Mouse (Mus musculus) embryonic facial prominence, embryonic 13.5 days (tissue): ENCODE measurements around the gene Ube2g2. TPM values are rescaled to one million over a fixed set of nuclear protein-coding genes. Genes with fewer than 3 reads are reported as not detected.

Source experiments
- ATAC-seq: fragments of 200-750 bp; cut with Nextera tagmentation; 2 replicates; pipeline ENCODE4 v1.8.0; 2017; ENCODE audit warnings: low read depth; ENCODE audit not compliant: insufficient number of reproducible peaks, insufficient read depth, low FRiP score, low TSS enrichment
- H3K27ac ChIP-seq: fragments of 300-500 bp; sonication (generic); 2 replicates; pipeline ENCODE4 v1.5.1; 2015; ENCODE audit warnings: moderate library complexity, mild to moderate bottlenecking, inconsistent platforms
- H3K27me3 ChIP-seq: fragments of 300-500 bp; sonication (generic); 2 replicates; pipeline ENCODE4 v1.6.1; 2015; ENCODE audit warnings: mild to moderate bottlenecking, inconsistent platforms
- H3K36me3 ChIP-seq: fragments of 300-500 bp; sonication (generic); 2 replicates; pipeline ENCODE4 v1.6.1; 2015; ENCODE audit warnings: mild to moderate bottlenecking, inconsistent platforms
- H3K4me1 ChIP-seq: fragments of 300-500 bp; sonication (generic); 2 replicates; pipeline ENCODE4 v1.6.1; 2015; ENCODE audit warnings: inconsistent platforms
- H3K4me2 ChIP-seq: fragments of 300-500 bp; sonication (generic); 2 replicates; pipeline ENCODE4 v1.6.1; 2015; ENCODE audit warnings: moderate library complexity, mild to moderate bottlenecking, inconsistent platforms
- H3K4me3 ChIP-seq: fragments of 300-500 bp; sonication (generic); 2 replicates; pipeline ENCODE4 v1.5.1; 2015; ENCODE audit warnings: mild to moderate bottlenecking, inconsistent platforms
- H3K9ac ChIP-seq: fragments of 300-500 bp; sonication (generic); 2 replicates; pipeline ENCODE4 v1.6.1; 2015; ENCODE audit warnings: mild to moderate bottlenecking, inconsistent platforms
- H3K9me3 ChIP-seq: fragments of 300-500 bp; sonication (generic); 2 replicates; pipeline ENCODE4 v1.6.1; 2016; ENCODE audit warnings: inconsistent platforms
- WGBS: fragments of 180-500 bp; shearing (Covaris S2); methylation state at CpG from one replicate; pipeline ENCODE4 v1.1.7; 2015; ENCODE audit warnings: mixed read lengths; 5-methylcytosine and 5-hydroxymethylcytosine counted together
- polyA plus RNA-seq: library from polyadenylated mRNA; unstranded; fragments of >200 nt; fragmentation: Nextera tagmentation; extraction: Ambion mirVana; gene quantifications from 2 replicates; pipeline ENCODE4 v1.2.1, GENCODE M21; 2015

Ube2g2 gene
- polyA plus RNA-seq, 1 experiment from 2014 or later: 76.4 TPM

GRCm38 (mm10) chr10:77589117-77589516 lies 33.0 kb upstream of the Ube2g2 start:
- H3K36me3 ChIP-seq: peaks cover 80% of the 10 kb centered on the region
- 0 out of 2 replicates have a peak overlapping the region, but pooled peaks have one; percentile 11 for H3K9ac ChIP-seq
- no peak overlapping the region for H3K4me2 ChIP-seq
- H3K4me3 ChIP-seq: no peak overlapping the region
- no peaks in the 10 kb centered on the region for H3K27me3 ChIP-seq
- H3K27ac ChIP-seq: no peak overlapping the region
- no peak for ATAC-seq
- H3K4me1 ChIP-seq: 0 out of 2 replicates have a peak, but pooled peaks cover 3% of the 10 kb centered on the region
- 78% methylated on average over 7 of the region's 7 CpGs for WGBS
- no peaks in the 10 kb centered on the region for H3K9me3 ChIP-seq

- no peak for ATAC-seq
- WGBS: 79% methylated on average over 8 of the region's 8 CpGs
- no peaks in the 10 kb centered on the region for H3K9me3 ChIP-seq
- H3K4me1 ChIP-seq: 0 out of 2 replicates have a peak, but pooled peaks cover 3% of the 10 kb centered on the region
- H3K9ac ChIP-seq: no peak overlapping the region
- no peak overlapping the region for H3K4me2 ChIP-seq
- no peaks in the 10 kb centered on the region for H3K27me3 ChIP-seq
- peaks cover 86% of the 10 kb centered on the region for H3K36me3 ChIP-seq
- no peak overlapping the region for H3K27ac ChIP-seq
- no peak overlapping the region for H3K4me3 ChIP-seq
Measured at GRCm38 (mm10) chr10:77589749-77590148, 32.3 kb upstream of the Ube2g2 start.

- H3K9ac ChIP-seq: peak overlapping the region; percentile 27; the same call in 1 of the 2 replicates
- no peaks in the 10 kb centered on the region for H3K9me3 ChIP-seq
- H3K36me3 ChIP-seq: peaks cover 97% of the 10 kb centered on the region
- no peaks in the 10 kb centered on the region for H3K27me3 ChIP-seq
- H3K4me1 ChIP-seq: 0 out of 2 replicates have a peak, but pooled peaks cover 3% of the 10 kb centered on the region
- WGBS: 43% methylated on average over 6 of the region's 6 CpGs
- 0 out of 2 replicates have a peak, but pooled peaks have one; percentile 22 for ATAC-seq
- H3K4me3 ChIP-seq: no peak overlapping the region
- H3K27ac ChIP-seq: no peak overlapping the region
- no peak overlapping the region for H3K4me2 ChIP-seq
Measured at GRCm38 (mm10) chr10:77590812-77591211, 31.3 kb upstream of the Ube2g2 start.

DNA sequence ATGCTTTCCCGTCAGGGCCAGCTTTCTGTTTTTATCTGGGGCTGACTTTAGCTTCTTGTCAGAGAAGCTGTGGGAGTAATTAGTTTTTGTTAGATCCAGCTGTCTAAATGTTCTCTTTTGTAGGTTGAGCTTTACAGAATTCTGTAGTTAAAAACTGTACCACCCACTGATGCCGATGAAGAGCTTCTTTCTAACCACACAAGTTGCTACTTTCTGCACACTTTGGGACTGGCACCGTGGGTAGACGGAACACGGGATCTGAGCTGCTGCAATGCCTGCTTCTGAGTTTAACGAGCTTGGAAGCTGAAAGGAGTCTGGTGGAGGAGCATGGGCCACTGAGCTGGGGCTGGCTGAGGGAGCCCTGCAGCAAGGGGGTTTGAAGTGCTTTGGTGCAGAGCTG lies 30.5 kb upstream of the Ube2g2 start:
- peaks cover 97% of the 10 kb centered on the region for H3K36me3 ChIP-seq
- no peaks in the 10 kb centered on the region for H3K27me3 ChIP-seq
- no peak for ATAC-seq
- 0 out of 2 replicates have a peak, but pooled peaks cover 3% of the 10 kb centered on the region for H3K4me1 ChIP-seq
- 79% methylated on average over 6 of the region's 6 CpGs for WGBS
- no peak overlapping the region for H3K9ac ChIP-seq
- no peak overlapping the region for H3K4me3 ChIP-seq
- H3K27ac ChIP-seq: no peak overlapping the region
- no peak overlapping the region for H3K4me2 ChIP-seq
- no peaks in the 10 kb centered on the region for H3K9me3 ChIP-seq

- WGBS: 92% methylated on average over 2 of the region's 2 CpGs
- ATAC-seq: no peak
Measured at GRCm38 (mm10) chr10:77596060-77596459, 26.0 kb upstream of the Ube2g2 start.

GRCm38 (mm10) chr10:77603021-77603420 lies 19.1 kb upstream of the Ube2g2 start:
- H3K36me3 ChIP-seq: peaks cover 27% of the 10 kb centered on the region
- no peaks in the 10 kb centered on the region for H3K27me3 ChIP-seq
- H3K9me3 ChIP-seq: no peaks in the 10 kb centered on the region
- peaks cover 14% of the 10 kb centered on the region for H3K4me1 ChIP-seq
- WGBS: 58% methylated on average over 4 of the region's 4 CpGs
- H3K4me2 ChIP-seq: no peak overlapping the region
- ATAC-seq: no peak
- no peak overlapping the region for H3K4me3 ChIP-seq
- H3K27ac ChIP-seq: no peak overlapping the region
- H3K9ac ChIP-seq: no peak overlapping the region

More at GRCm38 (mm10) chr10:77596060-77596459, 26.0 kb upstream of the Ube2g2 start:
- H3K4me3 ChIP-seq: no peak overlapping the region
- no peak overlapping the region for H3K27ac ChIP-seq
- no peaks in the 10 kb centered on the region for H3K4me1 ChIP-seq
- H3K36me3 ChIP-seq: peaks cover 86% of the 10 kb centered on the region
- H3K9ac ChIP-seq: no peak overlapping the region
- no peak overlapping the region for H3K4me2 ChIP-seq
- no peaks in the 10 kb centered on the region for H3K27me3 ChIP-seq
- no peaks in the 10 kb centered on the region for H3K9me3 ChIP-seq

DNA sequence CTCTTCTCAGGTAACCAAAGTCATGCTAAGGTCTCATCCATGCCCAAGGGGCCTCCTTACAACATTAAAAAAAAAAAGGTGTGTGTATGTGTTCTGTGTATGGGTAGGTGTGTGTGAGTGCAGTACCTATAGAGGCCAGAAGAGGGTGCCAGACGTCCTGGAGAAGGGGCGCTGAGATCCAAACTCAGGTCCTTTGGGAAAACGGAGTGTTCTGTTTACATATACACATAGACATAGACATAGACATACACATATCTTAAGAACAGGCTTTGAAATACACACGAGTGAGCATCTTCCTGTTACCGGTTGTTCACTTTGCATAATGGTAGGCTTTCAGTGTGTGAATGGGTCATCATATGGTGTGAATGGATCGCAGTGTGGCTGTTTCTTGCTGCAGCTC lies 18.0 kb upstream of the Ube2g2 start:
- Histone ChIP-seq H3K9me3 (no peaks in the 10 kb centered on the region), H3K9ac (no peak overlapping the region), H3K4me2 (no peak overlapping the region), H3K4me3 (no peak overlapping the region), H3K36me3 (peaks cover 20% of the 10 kb centered on the region), H3K4me1 (peaks cover 17% of the 10 kb centered on the region), H3K27me3 (no peaks in the 10 kb centered on the region), H3K27ac (no peak overlapping the region)
- ATAC-seq: no peak
- WGBS: 91% methylated on average over 6 of the region's 6 CpGs

DNA sequence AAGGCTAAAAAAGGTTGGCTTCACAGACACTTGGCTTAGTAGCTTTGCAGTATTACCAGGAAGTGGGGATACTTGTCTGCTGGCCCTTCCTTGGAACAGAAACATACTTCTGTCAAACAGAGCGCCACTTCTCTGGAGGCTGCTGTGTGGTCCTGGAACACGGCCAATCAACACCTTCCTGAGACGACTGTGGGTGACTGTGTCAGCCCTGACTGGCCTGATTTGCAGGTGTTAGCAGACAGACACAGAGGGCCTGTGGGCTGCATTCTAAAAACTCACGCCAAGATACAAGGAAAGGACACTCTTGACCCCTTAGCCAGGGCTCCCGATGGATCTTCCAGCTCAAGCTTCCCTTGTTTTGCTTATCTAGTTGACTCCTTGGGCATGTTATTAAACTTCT lies 17.1 kb upstream of the Ube2g2 start:
- Histone ChIP-seq H3K36me3 (peaks cover 18% of the 10 kb centered on the region), H3K9ac (no peak overlapping the region), H3K27me3 (no peaks in the 10 kb centered on the region), H3K27ac (peak overlapping the region; percentile 95), H3K4me3 (0 out of 2 replicates have a peak overlapping the region, but pooled peaks have one; percentile 4), H3K4me1 (peaks cover 17% of the 10 kb centered on the region), H3K4me2 (no peak overlapping the region), H3K9me3 (no peaks in the 10 kb centered on the region)
- 87% methylated on average over 5 of the region's 5 CpGs for WGBS
- ATAC-seq: no peak

GRCm38 (mm10) chr10:77605368-77605767 lies 16.7 kb upstream of the Ube2g2 start:
- H3K27me3 ChIP-seq: no peaks in the 10 kb centered on the region
- ATAC-seq: no peak
- H3K4me1 ChIP-seq: peaks cover 17% of the 10 kb centered on the region
- no peaks in the 10 kb centered on the region for H3K9me3 ChIP-seq
- WGBS: 30% methylated on average over 1 of the region's 1 CpGs
- H3K4me2 ChIP-seq: peak overlapping the region; percentile 93
- peak overlapping the region; percentile 83 for H3K4me3 ChIP-seq
- peak overlapping the region; percentile 95 for H3K27ac ChIP-seq
- H3K36me3 ChIP-seq: peaks cover 20% of the 10 kb centered on the region
- H3K9ac ChIP-seq: peak overlapping the region; percentile 83; the same call in 1 of the 2 replicates

GRCm38 (mm10) chr10:77605908-77606826 lies 15.9 kb upstream of the Ube2g2 start, which contains the start of the genes Sumo3 and Gm49325:
Gene Sumo3, plus strand, starts transcription at chr10:77606097.
Gene Gm49325, plus strand, starts transcription at chr10:77606197.
- ATAC-seq: peak; percentile 80
- Histone ChIP-seq H3K36me3 (peaks cover 28% of the 10 kb centered on the region), H3K9ac (peak within 1 kb of the TSS; percentile 83), H3K27me3 (no peaks in the 10 kb centered on the region), H3K9me3 (no peaks in the 10 kb centered on the region), H3K4me1 (peaks cover 17% of the 10 kb centered on the region), H3K4me2 (peak within 1 kb of the TSS; percentile 93), H3K27ac (peak within 1 kb of the TSS; percentile 95), H3K4me3 (peak within 1 kb of the TSS; percentile 83)
- WGBS: under 1% methylated on average over 111 of the region's 119 CpGs

GRCm38 (mm10) chr10:77606855-77607254 lies 15.2 kb upstream of the Ube2g2 start:
- H3K36me3 ChIP-seq: peaks cover 35% of the 10 kb centered on the region
- 42% methylated on average over 7 of the region's 7 CpGs for WGBS
- peaks cover 17% of the 10 kb centered on the region for H3K4me1 ChIP-seq
- H3K9ac ChIP-seq: peak overlapping the region; percentile 83
- H3K4me2 ChIP-seq: peak overlapping the region; percentile 93
- no peaks in the 10 kb centered on the region for H3K9me3 ChIP-seq
- no peaks in the 10 kb centered on the region for H3K27me3 ChIP-seq
- H3K4me3 ChIP-seq: peak overlapping the region; percentile 83
- ATAC-seq: no peak
- H3K27ac ChIP-seq: peak overlapping the region; percentile 95
